Mouse (Mus musculus): ENCODE data around the gene Klhl2. TPM values are rescaled to one million over a fixed set of nuclear protein-coding genes. Genes with fewer than 3 reads are reported as not detected.

The Klhl2 gene
- polyA plus RNA-seq, 1 experiment = 44.9 TPM

DNA sequence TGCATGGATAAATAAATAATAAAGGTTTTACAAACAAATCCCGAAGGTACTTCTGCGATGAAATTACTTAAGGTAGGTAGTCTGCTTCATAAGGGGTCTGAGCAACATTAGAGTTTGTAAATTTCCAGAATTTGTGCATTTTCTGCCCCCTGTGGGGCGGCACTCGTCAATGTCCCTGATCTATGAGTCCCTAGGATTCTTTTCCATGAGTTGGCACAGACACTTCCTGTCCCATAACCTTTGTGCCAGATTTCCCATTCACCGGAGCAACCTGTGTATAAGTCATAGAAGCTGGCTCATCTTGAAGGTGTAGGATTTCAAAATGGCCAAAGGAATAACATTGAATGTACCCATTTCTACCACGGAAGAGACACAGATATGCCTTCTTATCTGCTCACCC is 159.5 kb downstream of the Klhl2 start:
- no peak for TF ChIP-seq POLR2A (IDR thresholded peaks at IDR 0.05; ENCODE audit: borderline replicate concordance, extremely low read depth, insufficient read depth, insufficient read length, poor library complexity, severe bottlenecking)
- no peak for TF ChIP-seq CTCF (IDR thresholded peaks at IDR 0.05; ENCODE audit: borderline replicate concordance, extremely low read depth, insufficient read depth, insufficient read length)
- DNase-seq (ENCODE audit: low read depth) = no peak

Other genes with a start within 250 kb of the Klhl2 start
- gene Cpe, start 157.0 kb downstream of the Klhl2 start, polyA plus RNA-seq (2012; rRNA removed) = 200 and 339 TPM in 2 replicates
- gene Msmo1, start 116.2 kb downstream of the Klhl2 start, polyA plus RNA-seq (2012; rRNA removed) = 88.1 and 93.4 TPM in 2 replicates
- gene Tmem192, start 97.2 kb upstream of the Klhl2 start, polyA plus RNA-seq (2012; rRNA removed) = 15.2 and 17.7 TPM in 2 replicates
- gene Trim75, start 137.8 kb upstream of the Klhl2 start, polyA plus RNA-seq (2012; rRNA removed) = not detected in 2 replicates
- gene Trim61, start 168.5 kb upstream of the Klhl2 start, polyA plus RNA-seq (2012; rRNA removed) = not detected in 2 replicates
- gene Trim60, start 168.6 kb upstream of the Klhl2 start, polyA plus RNA-seq (2012; rRNA removed) = not detected in 2 replicates
- 2.3 and 2.4 TPM in 2 replicates for gene Apela, start 187.3 kb upstream of the Klhl2 start, polyA plus RNA-seq (2012; rRNA removed)
- not detected in 2 replicates for gene Gm10663, start 225.0 kb upstream of the Klhl2 start, polyA plus RNA-seq (2012; rRNA removed)

Data from brain, embryonic 14.5 days (tissue).